Mouse (Mus musculus) myocyte (in vitro differentiated cells): ENCODE measurements at regions not wholly inside any gene's neighbourhood (a gene's known extent, or its start where the extent isn't known, plus 50 kb on each side); places are given as distances from the start of the nearest gene placed in this dataset.

Source experiments
- CEBPB ChIP-seq: IDR thresholded peaks from 2 replicates; pipeline ENCODE4 v1.6.1; 2011; ENCODE audit warnings: mild to moderate bottlenecking, moderate library complexity; ENCODE audit not compliant: poor library complexity, insufficient read depth, severe bottlenecking
- E2F4 ChIP-seq: IDR thresholded peaks from one replicate; pipeline ENCODE4 v1.6.1; 2011; ENCODE audit warnings: mild to moderate bottlenecking, control low read depth, moderate library complexity; ENCODE audit not compliant: insufficient read depth
- MAX ChIP-seq: IDR thresholded peaks from one replicate; pipeline ENCODE4 v1.6.1; 2011; ENCODE audit warnings: low read depth, mild to moderate bottlenecking, control low read depth
- MYOD1 ChIP-seq, 3 experiments: IDR thresholded peaks; one replicate each; pipeline ENCODE4 v1.6.1; 2011; ENCODE audit warnings: control low read depth in 2 of 3, low read depth in 2 of 3, mild to moderate bottlenecking in 2 of 3, moderate library complexity in 1 of 3; ENCODE audit not compliant: insufficient read length in 2 of 3, control insufficient read depth in 1 of 3
- MYOG ChIP-seq, 3 experiments: IDR thresholded peaks; one replicate each; pipeline ENCODE4 v1.6.1; 2011; ENCODE audit warnings: control low read depth in 2 of 3, low read depth in 2 of 3, mild to moderate bottlenecking in 2 of 3; ENCODE audit not compliant: insufficient read length in 2 of 3, control insufficient read depth in 1 of 3, insufficient read depth in 1 of 3
- POLR2A ChIP-seq: IDR thresholded peaks from one replicate; pipeline ENCODE4 v1.6.1; 2011; ENCODE audit warnings: low read depth, mild to moderate bottlenecking, control low read depth, moderate library complexity; ENCODE audit not compliant: insufficient read length
- POLR2AphosphoS2 ChIP-seq: IDR thresholded peaks from one replicate; pipeline ENCODE4 v1.6.1; 2011; ENCODE audit warnings: low read depth, control low read depth; ENCODE audit not compliant: insufficient read length
- REST ChIP-seq: IDR thresholded peaks from one replicate; pipeline ENCODE4 v1.6.1; 2011; ENCODE audit warnings: mild to moderate bottlenecking, control low read depth, moderate library complexity; ENCODE audit not compliant: insufficient read depth, insufficient read length
- SRF ChIP-seq: IDR thresholded peaks from one replicate; pipeline ENCODE4 v1.6.1; 2011; ENCODE audit warnings: low read depth; ENCODE audit not compliant: control insufficient read depth, insufficient read length
- TCF12 ChIP-seq: IDR thresholded peaks from one replicate; pipeline ENCODE4 v1.6.1; 2011; ENCODE audit warnings: mild to moderate bottlenecking, control low read depth; ENCODE audit not compliant: poor library complexity, insufficient read depth, severe bottlenecking
- USF1 ChIP-seq: IDR thresholded peaks from one replicate; pipeline ENCODE4 v1.6.1; 2011; ENCODE audit warnings: low read depth, mild to moderate bottlenecking, control low read depth, moderate library complexity

- TF ChIP-seq POLR2A (no peak), MYOD1 (IDR thresholded peaks at IDR 0.05; ENCODE audit: control insufficient read depth in 1 of 3, insufficient read length in 2 of 3, low read depth in 2 of 3) (no peak), E2F4 (no peak), MAX (no peak), POLR2AphosphoS2 (no peak), MYOG (IDR thresholded peaks at IDR 0.05; ENCODE audit: control insufficient read depth in 1 of 3, insufficient read depth in 1 of 3, insufficient read length in 2 of 3, low read depth in 2 of 3) (no peak), CEBPB (no peak), TCF12 (no peak), SRF (no peak), USF1 (no peak), REST (no peak)
Observed at GRCm38 (mm10) chr17:67451081-67451480, 96.8 kb upstream of the Ptprm start.
